Mouse (Mus musculus) olfactory bulb, adult 2 months (tissue): ENCODE measurements around the gene Etl4. TPM values are rescaled to one million over a fixed set of nuclear protein-coding genes. Genes with fewer than 3 reads are reported as not detected.

Source experiments
- H3K27ac ChIP-seq: fragments of 200-500 bp; 2 replicates; pipeline ENCODE4 v1.5.1; 2012; ENCODE audit warnings: low read depth, low read length; ENCODE audit not compliant: insufficient read depth
- H3K4me1 ChIP-seq: fragments of 200-500 bp; 2 replicates; pipeline ENCODE4 v1.6.1; 2012; ENCODE audit warnings: low read length; ENCODE audit not compliant: control insufficient read depth, insufficient read depth
- H3K4me3 ChIP-seq: fragments of 200-500 bp; 2 replicates; pipeline ENCODE4 v1.5.1; 2012; ENCODE audit warnings: mild to moderate bottlenecking, low read depth, low read length, moderate library complexity; ENCODE audit not compliant: insufficient read depth
- CTCF ChIP-seq: fragments of 200-500 bp; IDR thresholded peaks from 2 replicates; pipeline ENCODE4 v1.5.1; 2012; ENCODE audit warnings: low read depth, mild to moderate bottlenecking, low read length, moderate library complexity; ENCODE audit not compliant: insufficient read depth
- POLR2A ChIP-seq: fragments of 200-500 bp; IDR thresholded peaks from 2 replicates; pipeline ENCODE4 v1.6.1; 2012; ENCODE audit warnings: mild to moderate bottlenecking, low read depth, low read length, moderate library complexity; ENCODE audit not compliant: insufficient read depth
- whole genome bisulfite sequencing: fragments of 180-500 bp; shearing (Covaris S2); methylation state at CpG from one replicate; pipeline ENCODE4 v1.1.7; 2018; 5-methylcytosine and 5-hydroxymethylcytosine counted together
- polyA plus RNA-seq: library from polyadenylated mRNA; stranded (reverse); fragments of >200 nt; gene quantifications from 2 replicates; pipeline ENCODE4 v1.2.4, GENCODE M21; 2012; ENCODE audit warnings: low replicate concordance; ENCODE audit not compliant: missing spikeins, insufficient read depth, insufficient read length

The Etl4 gene
- not detected in 2 replicates for polyA plus RNA-seq

GRCm38 (mm10) chr2:19909171-19909899, at the start of gene Etl4:
Gene Etl4, plus strand, starts transcription at chr2:19909780.
- WGBS, result 1% methylated on average over 37 of the region's 37 CpGs
- TF ChIP-seq CTCF (peak; percentile 30; the same call in 1 of the 2 replicates), POLR2A (no peak; the same call in 1 of the 2 replicates)

GRCm38 (mm10) chr2:19869167-19869566, 40.4 kb upstream of the Etl4 start:
- no peak overlapping the region for H3K27ac ChIP-seq
- no peak overlapping the region for H3K4me3 ChIP-seq
- TF ChIP-seq POLR2A (no peak), CTCF (no peak)
- no peaks in the 10 kb centered on the region for H3K4me1 ChIP-seq

More at GRCm38 (mm10) chr2:19909171-19909899, at the start of gene Etl4:
- Histone ChIP-seq H3K4me3 (peak within 1 kb of the TSS; percentile 59), H3K4me1 (peaks cover 3% of the 10 kb centered on the region; the same call in 1 of the 2 replicates), H3K27ac (peak within 1 kb of the TSS; percentile 44)

- WGBS, result 70% methylated on average over 1 of the region's 1 CpGs
- no peak overlapping the region for H3K4me3 ChIP-seq
- no peak overlapping the region for H3K27ac ChIP-seq
- no peak for TF ChIP-seq CTCF
- TF ChIP-seq POLR2A, result no peak
- H3K4me1 ChIP-seq, result no peaks in the 10 kb centered on the region
Measured at GRCm38 (mm10) chr2:19871881-19872280, 37.7 kb upstream of the Etl4 start.

- TF ChIP-seq CTCF (no peak), POLR2A (no peak)
- H3K4me1 ChIP-seq, result no peaks in the 10 kb centered on the region
- WGBS, result 42% methylated on average over 4 of the region's 4 CpGs
- no peak overlapping the region for H3K27ac ChIP-seq
- no peak overlapping the region for H3K4me3 ChIP-seq
Measured at GRCm38 (mm10) chr2:19890875-19891274, 18.7 kb upstream of the Etl4 start.

GRCm38 (mm10) chr2:19909900-19910780, 560 bp downstream of the Etl4 start:
- TF ChIP-seq POLR2A (no peak), CTCF (no peak)
- peak overlapping the region; percentile 44 for H3K27ac ChIP-seq

GRCm38 (mm10) chr2:19910781-19911175, 1.2 kb downstream of the Etl4 start:
- 4% methylated on average over 8 of the region's 8 CpGs for WGBS
- Histone ChIP-seq H3K4me1 (peaks cover 3% of the 10 kb centered on the region; the same call in 1 of the 2 replicates), H3K4me3 (peak overlapping the region; percentile 51), H3K27ac (no peak overlapping the region)
- TF ChIP-seq POLR2A (no peak), CTCF (no peak)

More at GRCm38 (mm10) chr2:19909900-19910780, 560 bp downstream of the Etl4 start:
- Histone ChIP-seq H3K4me3 (peak overlapping the region; percentile 59), H3K4me1 (peaks cover 3% of the 10 kb centered on the region; the same call in 1 of the 2 replicates)
- under 1% methylated on average over 30 of the region's 31 CpGs for WGBS

GRCm38 (mm10) chr2:19919190-19919589, 9.6 kb downstream of the Etl4 start:
- no peaks in the 10 kb centered on the region for H3K4me1 ChIP-seq
- no peak overlapping the region for H3K4me3 ChIP-seq
- WGBS, result 30% methylated on average over 6 of the region's 6 CpGs
- no peak overlapping the region for H3K27ac ChIP-seq
- TF ChIP-seq POLR2A (no peak), CTCF (peak; percentile 55; the same call in 1 of the 2 replicates)

- Histone ChIP-seq H3K4me1 (no peaks in the 10 kb centered on the region), H3K27ac (no peak overlapping the region), H3K4me3 (no peak overlapping the region)
- WGBS, result 93% methylated on average over 1 of the region's 1 CpGs
- TF ChIP-seq CTCF (no peak), POLR2A (no peak)
Measured at GRCm38 (mm10) chr2:19930009-19930408, 20.4 kb downstream of the Etl4 start.

GRCm38 (mm10) chr2:19933836-19934235, 24.3 kb downstream of the Etl4 start:
- Histone ChIP-seq H3K4me3 (no peak overlapping the region), H3K4me1 (no peaks in the 10 kb centered on the region), H3K27ac (no peak overlapping the region)
- TF ChIP-seq POLR2A (no peak), CTCF (no peak)
- 73% methylated on average over 1 of the region's 1 CpGs for WGBS
